Mouse (Mus musculus): ENCODE data around the gene Casr. TPM values are rescaled to one million over a fixed set of nuclear protein-coding genes. Genes with fewer than 3 reads are reported as not detected.

The Casr gene
- polyA plus RNA-seq, 1 experiment from 2014 or later, result not detected

GRCm38 (mm10) chr16:36545333-36545732, 16.6 kb downstream of the Casr start:
- Histone ChIP-seq H3K27ac (no peak overlapping the region), H3K36me3 (no peaks in the 10 kb centered on the region), H3K27me3 (no peaks in the 10 kb centered on the region), H3K4me2 (no peak overlapping the region), H3K4me3 (replicated peaks) (no peak overlapping the region), H3K4me1 (replicated peaks) (no peaks in the 10 kb centered on the region), H3K9ac (no peak overlapping the region), H3K9me3 (replicated peaks) (no peaks in the 10 kb centered on the region)
- DNase-seq (no peak), ATAC-seq (ENCODE audit: low read depth) (no peak)
- 54% methylated on average over 4 of the region's 4 CpGs for WGBS (ENCODE audit: insufficient replicate concordance)

DNA sequence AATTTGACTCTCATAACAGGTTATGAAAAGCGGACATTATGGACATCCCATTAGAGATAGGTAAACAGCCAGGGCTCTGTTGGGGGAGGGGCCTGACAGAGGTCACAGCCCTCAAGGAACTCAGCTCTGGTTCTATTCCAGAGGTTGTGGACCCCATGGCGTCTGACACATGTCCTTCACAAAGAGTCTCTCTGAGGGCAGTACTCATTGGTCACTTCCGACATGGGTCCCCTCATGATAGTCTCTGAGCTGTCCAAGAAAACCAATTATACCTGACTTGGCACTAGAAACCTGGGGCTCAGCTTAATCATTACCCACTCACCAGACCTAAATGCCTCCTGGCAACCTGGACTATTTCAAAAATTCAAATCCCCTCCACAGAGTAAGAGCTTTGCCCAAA, 18.9 kb downstream of the Casr start:
- H3K9ac ChIP-seq, result no peak overlapping the region

GRCm38 (mm10) chr16:36540834-36541233, 21.1 kb downstream of the Casr start:
- H3K9me3 ChIP-seq (replicated peaks), result no peaks in the 10 kb centered on the region
- no peaks in the 10 kb centered on the region; the same call in 1 of the 2 replicates for H3K27me3 ChIP-seq
- H3K9ac ChIP-seq, result no peak overlapping the region
- H3K27ac ChIP-seq, result no peak overlapping the region
- no peak overlapping the region for H3K4me2 ChIP-seq
- no peaks in the 10 kb centered on the region for H3K36me3 ChIP-seq
- ATAC-seq (ENCODE audit: low read depth) (no peak), DNase-seq (no peak)
- WGBS (ENCODE audit: insufficient replicate concordance), result 36% methylated on average over 6 of the region's 6 CpGs
- H3K4me3 ChIP-seq (replicated peaks), result no peak overlapping the region
- H3K4me1 ChIP-seq (replicated peaks), result no peaks in the 10 kb centered on the region

More for the DNA sequence above, 18.9 kb downstream of the Casr start:
- ATAC-seq (ENCODE audit: low read depth) (no peak), DNase-seq (no peak)
- Histone ChIP-seq H3K9me3 (replicated peaks) (no peaks in the 10 kb centered on the region), H3K4me3 (replicated peaks) (no peak overlapping the region), H3K27me3 (no peaks in the 10 kb centered on the region), H3K36me3 (no peaks in the 10 kb centered on the region), H3K4me2 (no peak overlapping the region), H3K4me1 (replicated peaks) (no peaks in the 10 kb centered on the region), H3K27ac (no peak overlapping the region)
- WGBS (ENCODE audit: insufficient replicate concordance), result 65% methylated on average over 3 of the region's 3 CpGs

DNA sequence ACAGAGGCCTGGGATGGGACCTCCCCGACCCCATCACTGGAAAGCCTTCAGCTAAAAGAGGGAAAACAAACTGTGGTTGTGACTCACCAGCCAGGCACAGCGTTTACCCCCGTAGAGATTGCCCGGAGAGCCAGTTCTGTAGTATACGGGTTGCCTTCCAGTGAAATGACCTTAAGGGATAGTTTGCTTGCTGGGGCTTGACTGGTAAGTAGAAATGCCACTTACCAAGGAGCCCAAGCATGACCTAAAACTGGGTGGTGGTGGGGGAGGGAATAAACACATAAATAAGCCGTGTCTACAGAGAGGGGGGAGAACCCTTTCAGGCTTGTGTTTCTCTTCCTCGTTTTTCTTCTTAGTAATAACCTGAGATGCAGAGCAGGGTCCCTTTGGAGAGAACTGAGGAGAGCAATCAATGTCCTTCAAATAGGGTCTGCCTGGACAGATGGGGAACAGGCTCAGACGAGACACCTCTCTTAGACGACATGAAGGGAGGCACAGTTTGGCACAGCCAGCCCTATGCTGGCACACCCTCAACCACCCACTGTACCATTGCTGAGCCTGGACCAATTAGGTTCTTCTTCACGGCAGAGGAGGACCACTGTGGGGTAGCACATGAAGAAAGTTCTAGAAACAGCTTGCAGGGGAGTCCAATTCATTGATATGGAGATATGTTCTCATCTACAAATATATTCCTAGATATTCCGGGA, 28.8 kb downstream of the Casr start:
- Histone ChIP-seq H3K27ac (no peak overlapping the region), H3K4me3 (replicated peaks) (no peak overlapping the region), H3K36me3 (no peaks in the 10 kb centered on the region), H3K9ac (no peak overlapping the region), H3K9me3 (replicated peaks) (no peaks in the 10 kb centered on the region), H3K27me3 (no peaks in the 10 kb centered on the region; the same call in 1 of the 2 replicates), H3K4me1 (replicated peaks) (no peaks in the 10 kb centered on the region), H3K4me2 (no peak overlapping the region)
- 59% methylated on average over 11 of the region's 11 CpGs for WGBS (ENCODE audit: insufficient replicate concordance)
- ATAC-seq (ENCODE audit: low read depth), result no peak
- no peak for DNase-seq

DNA sequence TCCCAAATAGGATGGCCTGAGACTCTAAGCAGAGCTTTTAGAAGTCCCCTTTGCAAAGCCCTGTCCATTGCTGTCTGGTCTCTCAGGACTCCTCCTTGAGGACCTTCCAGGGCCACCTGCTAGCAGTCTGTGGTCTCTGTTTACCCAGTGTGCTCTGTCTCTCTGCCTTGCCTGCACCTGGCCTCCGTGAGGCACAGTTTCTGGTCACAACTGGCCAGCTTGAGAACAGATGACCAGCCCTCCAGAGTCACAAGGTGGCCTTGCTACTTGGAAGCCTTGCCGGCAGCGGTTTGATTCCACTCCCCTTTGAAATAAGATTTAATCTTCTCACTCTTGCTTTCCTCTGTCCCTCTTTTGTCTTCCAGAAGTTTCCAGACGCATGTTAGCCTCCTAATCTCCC, 29.9 kb downstream of the Casr start:
- DNase-seq, result no peak
- Histone ChIP-seq H3K9ac (no peak overlapping the region), H3K36me3 (no peaks in the 10 kb centered on the region), H3K27ac (no peak overlapping the region), H3K9me3 (replicated peaks) (no peaks in the 10 kb centered on the region), H3K4me3 (replicated peaks) (no peak overlapping the region), H3K27me3 (no peaks in the 10 kb centered on the region; the same call in 1 of the 2 replicates), H3K4me2 (no peak overlapping the region), H3K4me1 (replicated peaks) (no peaks in the 10 kb centered on the region)
- WGBS (ENCODE audit: insufficient replicate concordance), result 51% methylated on average over 4 of the region's 4 CpGs
- no peak for ATAC-seq (ENCODE audit: low read depth)

- no peak overlapping the region for H3K4me2 ChIP-seq
- no peaks in the 10 kb centered on the region for H3K36me3 ChIP-seq
- no peak overlapping the region for H3K9ac ChIP-seq
- no peak overlapping the region for H3K27ac ChIP-seq
- ATAC-seq (ENCODE audit: low read depth) (no peak), DNase-seq (no peak)
- H3K9me3 ChIP-seq (replicated peaks), result no peaks in the 10 kb centered on the region
- WGBS (ENCODE audit: insufficient replicate concordance), result 38% methylated on average over 5 of the region's 5 CpGs
- no peaks in the 10 kb centered on the region; the same call in 1 of the 2 replicates for H3K27me3 ChIP-seq
- H3K4me3 ChIP-seq (replicated peaks), result no peak overlapping the region
- H3K4me1 ChIP-seq (replicated peaks), result no peaks in the 10 kb centered on the region
Measured at GRCm38 (mm10) chr16:36531630-36532029, 30.3 kb downstream of the Casr start.

GRCm38 (mm10) chr16:36530566-36531552, 31.1 kb downstream of the Casr start:
- Histone ChIP-seq H3K4me2 (no peak overlapping the region), H3K36me3 (no peaks in the 10 kb centered on the region), H3K4me1 (replicated peaks) (no peaks in the 10 kb centered on the region), H3K27me3 (no peaks in the 10 kb centered on the region), H3K9me3 (replicated peaks) (no peaks in the 10 kb centered on the region), H3K9ac (no peak overlapping the region), H3K4me3 (replicated peaks) (no peak overlapping the region), H3K27ac (no peak overlapping the region)
- ATAC-seq (ENCODE audit: low read depth) (no peak), DNase-seq (no peak)
- 28% methylated on average over 15 of the region's 15 CpGs for WGBS (ENCODE audit: insufficient replicate concordance)

DNA sequence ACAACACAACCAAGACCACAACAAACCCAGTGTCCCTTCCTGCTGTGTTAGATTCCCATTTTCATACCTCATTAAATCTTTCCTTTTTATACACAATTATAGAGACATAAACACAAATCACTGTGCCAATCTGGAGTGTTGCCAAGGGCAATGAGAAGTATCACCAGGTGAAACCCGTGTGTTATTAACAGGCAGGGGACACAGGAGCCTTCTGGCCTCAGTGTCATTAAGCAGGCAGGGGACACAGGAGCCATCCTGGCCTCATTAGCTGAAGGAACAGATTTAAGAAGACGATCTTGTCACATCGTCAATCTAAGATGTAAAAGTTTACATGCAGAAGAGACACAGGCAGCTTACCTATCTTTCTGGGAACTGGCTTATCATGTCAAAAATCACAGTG, 33.1 kb downstream of the Casr start:
- no peak overlapping the region for H3K4me3 ChIP-seq (replicated peaks)
- H3K4me2 ChIP-seq, result no peak overlapping the region
- no peaks in the 10 kb centered on the region for H3K27me3 ChIP-seq
- ATAC-seq (ENCODE audit: low read depth) (no peak), DNase-seq (no peak)
- H3K27ac ChIP-seq, result no peak overlapping the region
- no peaks in the 10 kb centered on the region for H3K9me3 ChIP-seq (replicated peaks)
- no peaks in the 10 kb centered on the region for H3K4me1 ChIP-seq (replicated peaks)
- no peaks in the 10 kb centered on the region for H3K36me3 ChIP-seq
- WGBS (ENCODE audit: insufficient replicate concordance), result 58% methylated on average over 3 of the region's 3 CpGs
- H3K9ac ChIP-seq, result no peak overlapping the region

DNA sequence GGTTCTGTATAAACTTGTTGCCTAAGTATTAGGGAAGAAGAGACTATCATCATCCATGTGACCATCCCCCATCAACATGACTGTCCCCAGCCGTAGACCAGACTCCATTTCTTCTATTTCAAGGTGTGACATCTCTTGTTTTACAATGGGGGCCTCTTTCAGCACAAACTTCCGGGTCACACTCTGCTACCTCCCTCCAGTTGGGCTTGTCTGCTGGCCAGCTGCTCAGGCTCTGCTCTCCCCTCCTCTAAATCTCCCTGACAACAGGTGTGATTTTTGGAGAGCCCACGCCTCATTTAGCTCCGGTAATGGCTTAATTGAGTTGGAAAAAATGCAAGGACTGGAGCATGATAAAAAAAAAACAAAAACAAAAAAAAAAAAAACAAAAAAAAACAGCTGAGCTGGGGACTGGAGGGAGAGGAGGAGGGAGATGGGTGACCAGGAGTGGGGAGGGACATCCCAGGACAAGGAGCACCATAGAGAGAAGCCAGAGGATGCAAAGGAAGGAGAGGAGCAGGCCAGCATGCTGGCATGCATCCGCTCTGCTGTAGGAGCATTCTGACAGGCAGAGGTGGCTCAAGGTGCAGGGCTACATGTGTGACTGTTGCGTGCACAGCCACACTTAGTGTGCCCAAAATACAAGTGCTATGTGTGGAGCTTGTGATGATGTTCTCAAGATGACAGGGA, 35.2 kb downstream of the Casr start:
- Histone ChIP-seq H3K36me3 (no peaks in the 10 kb centered on the region), H3K4me3 (replicated peaks) (no peak overlapping the region), H3K27ac (no peak overlapping the region), H3K4me2 (no peak overlapping the region), H3K9ac (no peak overlapping the region), H3K9me3 (replicated peaks) (no peaks in the 10 kb centered on the region), H3K27me3 (no peaks in the 10 kb centered on the region), H3K4me1 (replicated peaks) (no peaks in the 10 kb centered on the region)
- ATAC-seq (ENCODE audit: low read depth) (no peak), DNase-seq (no peak)
- WGBS (ENCODE audit: insufficient replicate concordance), result 51% methylated on average over 6 of the region's 6 CpGs

DNA sequence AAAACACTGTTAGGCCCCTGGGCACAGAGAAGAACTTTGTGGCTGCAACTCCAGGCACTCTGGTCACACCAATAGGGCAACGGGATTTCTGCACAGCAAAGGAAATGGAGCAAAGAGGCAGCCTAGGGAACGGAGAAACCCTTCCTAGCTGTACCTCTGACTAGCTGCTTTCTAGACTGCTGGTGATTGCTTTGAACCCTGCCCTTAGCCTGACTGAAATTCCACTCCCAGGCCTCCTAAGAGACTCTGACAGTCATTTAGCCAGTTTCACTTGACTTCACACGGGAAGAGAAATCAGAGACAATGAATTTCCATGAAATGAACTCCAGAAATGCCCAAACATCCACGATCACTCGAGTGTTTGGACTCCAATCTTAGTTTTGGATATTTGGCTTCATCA, 38.8 kb downstream of the Casr start:
- WGBS (ENCODE audit: insufficient replicate concordance), result 56% methylated on average over 5 of the region's 5 CpGs

GRCm38 (mm10) chr16:36516355-36516754, 45.6 kb downstream of the Casr start:
- ATAC-seq (ENCODE audit: low read depth) (no peak), DNase-seq (no peak)
- no peak overlapping the region for H3K27ac ChIP-seq
- no peak overlapping the region for H3K9ac ChIP-seq
- H3K36me3 ChIP-seq, result no peaks in the 10 kb centered on the region
- 37% methylated on average over 2 of the region's 2 CpGs for WGBS (ENCODE audit: insufficient replicate concordance)
- no peaks in the 10 kb centered on the region for H3K27me3 ChIP-seq
- no peak overlapping the region for H3K4me2 ChIP-seq
- H3K4me3 ChIP-seq (replicated peaks), result no peak overlapping the region
- H3K9me3 ChIP-seq (replicated peaks), result no peaks in the 10 kb centered on the region
- H3K4me1 ChIP-seq (replicated peaks), result no peaks in the 10 kb centered on the region

More for the DNA sequence above, 38.8 kb downstream of the Casr start:
- H3K9ac ChIP-seq, result no peak overlapping the region
- DNase-seq (no peak), ATAC-seq (ENCODE audit: low read depth) (no peak)
- no peaks in the 10 kb centered on the region for H3K4me1 ChIP-seq (replicated peaks)
- H3K4me3 ChIP-seq (replicated peaks), result no peak overlapping the region
- no peaks in the 10 kb centered on the region for H3K9me3 ChIP-seq (replicated peaks)
- H3K27me3 ChIP-seq, result no peaks in the 10 kb centered on the region
- no peaks in the 10 kb centered on the region for H3K36me3 ChIP-seq
- no peak overlapping the region for H3K4me2 ChIP-seq
- H3K27ac ChIP-seq, result no peak overlapping the region
